Mouse (Mus musculus) layer of hippocampus, postnatal 36 days (tissue): ENCODE data around the gene Ywhaq. TPM values are rescaled to one million over a fixed set of nuclear protein-coding genes. Genes with fewer than 3 reads are reported as not detected.

Source experiments
- total RNA-seq, 2 experiments: library from RNA; stranded (reverse); gene quantifications; 2 replicates each; pipeline ENCODE4 v1.2.3; 2021

The Ywhaq gene
- total RNA-seq, 2 experiments from 2014 or later, result 457 to 503 TPM

Other genes starting within 250 kb of the Ywhaq start
- gene Cpsf3, start 132.2 kb downstream of the Ywhaq start, total RNA-seq, result 10 to 100 TPM; 50.8 to 57.0 TPM
- 10 to 100 TPM; 43.5 to 45.3 TPM for gene Itgb1bp1, start 131.4 kb downstream of the Ywhaq start, total RNA-seq
- 10 to 100 TPM; 14.5 to 15.3 TPM for gene Iah1, start 101.2 kb downstream of the Ywhaq start, total RNA-seq
- gene Adam17, start 44.0 kb downstream of the Ywhaq start, total RNA-seq, result 10 to 100 TPM; 16.4 to 20.5 TPM